Mouse (Mus musculus): Measurements from ENCODE around the gene Fam53b.

Fam53b gene

GRCm38 (mm10) chr7:132734222-132734621 lies 79.5 kb downstream of the Fam53b start:
- no peak for DNase-seq (ENCODE audit: low spot score)

- DNase-seq (ENCODE audit: low spot score) = no peak
Measured at GRCm38 (mm10) chr7:132733521-132733920, 80.2 kb downstream of the Fam53b start.

GRCm38 (mm10) chr7:132732136-132732789 lies 81.4 kb downstream of the Fam53b start:
- DNase-seq (ENCODE audit: low spot score) = no peak

- no peak for DNase-seq (ENCODE audit: low spot score)
Measured at GRCm38 (mm10) chr7:132731558-132731957, 82.1 kb downstream of the Fam53b start.

- DNase-seq (ENCODE audit: low spot score) = no peak
Measured at GRCm38 (mm10) chr7:132730510-132730909, 83.2 kb downstream of the Fam53b start.

- no peak for DNase-seq (ENCODE audit: low spot score)
Measured at GRCm38 (mm10) chr7:132729093-132729831, 84.4 kb downstream of the Fam53b start.

- DNase-seq (ENCODE audit: low spot score) = no peak
Measured at GRCm38 (mm10) chr7:132726106-132726861, 87.4 kb downstream of the Fam53b start.

- DNase-seq (ENCODE audit: low spot score) = no peak
Measured at GRCm38 (mm10) chr7:132724501-132725062, 89.1 kb downstream of the Fam53b start.

- no peak for DNase-seq (ENCODE audit: low spot score)
Measured at GRCm38 (mm10) chr7:132723906-132724305, 89.8 kb downstream of the Fam53b start.

GRCm38 (mm10) chr7:132722401-132723370 lies 91.0 kb downstream of the Fam53b start:
- no peak for DNase-seq (ENCODE audit: low spot score)

GRCm38 (mm10) chr7:132720562-132720961 lies 93.1 kb downstream of the Fam53b start:
- DNase-seq (ENCODE audit: low spot score) = no peak

GRCm38 (mm10) chr7:132719570-132719969 lies 94.1 kb downstream of the Fam53b start:
- no peak for DNase-seq (ENCODE audit: low spot score)

- DNase-seq (ENCODE audit: low spot score) = no peak
Measured at GRCm38 (mm10) chr7:132715259-132715658, 98.4 kb downstream of the Fam53b start.

GRCm38 (mm10) chr7:132714236-132714923 lies 99.3 kb downstream of the Fam53b start:
- no peak for DNase-seq (ENCODE audit: low spot score)

GRCm38 (mm10) chr7:132713483-132714126 lies 100.1 kb downstream of the Fam53b start:
- DNase-seq (ENCODE audit: low spot score) = no peak

- no peak for DNase-seq (ENCODE audit: low spot score)
Measured at GRCm38 (mm10) chr7:132712956-132713355, 100.7 kb downstream of the Fam53b start.

- DNase-seq (ENCODE audit: low spot score) = no peak
Measured at GRCm38 (mm10) chr7:132712044-132712708, 101.5 kb downstream of the Fam53b start.

- DNase-seq (ENCODE audit: low spot score) = no peak
Measured at GRCm38 (mm10) chr7:132711579-132711978, 102.1 kb downstream of the Fam53b start.

GRCm38 (mm10) chr7:132705130-132705529 lies 108.6 kb downstream of the Fam53b start:
- no peak for DNase-seq (ENCODE audit: low spot score)

Data from ovary, postnatal 14 days (tissue).